ENCODE assay signal across 9 mouse cellular contexts in the genomic region with DNA sequence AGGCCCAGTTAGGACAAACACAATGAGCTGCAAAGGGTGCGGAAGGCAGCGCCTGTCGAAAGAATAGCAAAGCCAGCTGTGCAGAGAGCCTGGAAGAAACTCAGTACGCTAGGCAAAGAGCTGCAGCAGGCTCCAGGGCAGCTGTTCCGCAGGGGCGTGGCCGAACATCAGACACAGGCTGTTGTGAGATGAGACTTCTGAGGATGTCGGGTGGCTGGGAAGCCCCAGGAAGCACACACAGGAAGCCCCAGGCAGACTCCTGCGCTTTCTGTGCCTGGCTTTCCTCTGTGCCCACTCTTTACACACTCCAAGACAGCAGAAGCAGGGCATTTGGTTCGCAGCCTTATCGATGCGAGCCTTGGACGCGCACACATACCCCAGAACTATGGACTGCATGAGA. TPM values are rescaled to one million over a fixed set of nuclear protein-coding genes. Genes with fewer than 3 reads are reported as not detected.
DNase-seq lines count a peak whose midpoint lies in the region; ATAC-seq lines count a peak whose summit lies in the region.
"Had no signal": no experiment of that assay in that cellular context is flagged by ENCODE, and none has a peak within 500 bp of the region (broad histone marks: within the 10 kb centered on the region; RNA-seq: fewer than 3 reads in every experiment).

No protein-coding gene starts in this region.

- no peak overlapping the region for H3K4me2 ChIP-seq in liver, embryonic 12.5 days
- peak overlapping the region; percentile 24; the same call in 1 of the 2 replicates for H3K4me2 ChIP-seq in forebrain, embryonic 12.5 days

- H3K4me3 ChIP-seq in liver, embryonic 12.5 days = no peak overlapping the region
- peak overlapping the region; percentile 10; the same call in 1 of the 2 replicates for H3K4me3 ChIP-seq in forebrain, embryonic 12.5 days (replicated peaks)

- H3K27ac ChIP-seq in liver, embryonic 12.5 days = no peak overlapping the region
- H3K27ac ChIP-seq in forebrain, embryonic 12.5 days = no peak overlapping the region

- WGBS in liver, embryonic 12.5 days (ENCODE audit: insufficient replicate concordance) = 52% methylated on average over 14 of the region's 14 CpGs
- 52% methylated on average over 14 of the region's 14 CpGs for WGBS in forebrain, embryonic 12.5 days

- DNase-seq in liver = peak; percentile 19
- peak; percentile 52 for DNase-seq in heart, postnatal 4 days
- DNase-seq in lung, postnatal 4 days = peak; percentile 49 to 75
- peak; percentile 45 to 54 for DNase-seq in thymus, adult 18-20 months
- no peak for DNase-seq in spleen, postnatal 36 days (ENCODE audit: low spot score in 2 of 2)
- DNase-seq in urinary bladder, adult 18-20 months (ENCODE audit: low spot score in 2 of 2) = no peak

- ATAC-seq in liver, embryonic 12.5 days = no peak
- ATAC-seq in forebrain, embryonic 12.5 days (ENCODE audit: low FRiP score) = no peak

- H3K9me3 ChIP-seq in liver, embryonic 12.5 days (replicated peaks) = no peaks in the 10 kb centered on the region
- H3K9me3 ChIP-seq in forebrain, embryonic 12.5 days = no peaks in the 10 kb centered on the region
- H3K9me3 ChIP-seq: G1E had no signal

- H3K27me3 ChIP-seq in liver, embryonic 12.5 days (replicated peaks) = peaks cover 43% of the 10 kb centered on the region
- 0 out of 2 replicates have a peak, but pooled peaks cover 4% of the 10 kb centered on the region for H3K27me3 ChIP-seq in forebrain, embryonic 12.5 days

- H3K36me3 ChIP-seq in liver, embryonic 12.5 days = 0 out of 2 replicates have a peak, but pooled peaks cover 3% of the 10 kb centered on the region
- no peaks in the 10 kb centered on the region for H3K36me3 ChIP-seq in forebrain, embryonic 12.5 days (replicated peaks)
- H3K36me3 ChIP-seq: G1E had no signal

- H3K9ac ChIP-seq in liver, embryonic 12.5 days = no peak overlapping the region
- 0 out of 2 replicates have a peak overlapping the region, but pooled peaks have one; percentile 14 for H3K9ac ChIP-seq in forebrain, embryonic 12.5 days

- H3K4me1 ChIP-seq in liver, embryonic 12.5 days = no peaks in the 10 kb centered on the region
- peaks cover 4% of the 10 kb centered on the region; the same call in 1 of the 2 replicates for H3K4me1 ChIP-seq in forebrain, embryonic 12.5 days

RNA-seq across cellular contexts. Expression of gene Hkdc1, which starts 17.4 kb away (rescaled TPM):
- polyA plus RNA-seq in liver, embryonic 12.5 days (2016; fragmentation: Nextera tagmentation; extraction: Ambion mirVana) = 6.9 and 7.8 TPM in 2 replicates
- 0.11 and 0.28 TPM in 2 replicates for polyA plus RNA-seq in forebrain, embryonic 12.5 days (2016; fragmentation: Nextera tagmentation; extraction: Ambion mirVana)
- not detected for total RNA-seq in heart, postnatal 4 days (2021)
- polyA plus RNA-seq: G1E had no signal

RNA-seq across cellular contexts. Expression of gene Hk1, which starts 25.2 kb away (rescaled TPM):
- 130 and 131 TPM in 2 replicates for polyA plus RNA-seq in liver, embryonic 12.5 days (2016; fragmentation: Nextera tagmentation; extraction: Ambion mirVana)
- polyA plus RNA-seq in forebrain, embryonic 12.5 days (2016; fragmentation: Nextera tagmentation; extraction: Ambion mirVana) = 38.5 and 43.3 TPM in 2 replicates
- total RNA-seq in heart, postnatal 4 days (2021) = 100 to 1,000 TPM; 235 to 242 TPM

RNA-seq across cellular contexts. Expression of gene 4930507D05Rik, which starts 44.4 kb away (rescaled TPM):
- 0.14 and 0.51 TPM in 2 replicates for polyA plus RNA-seq in liver, embryonic 12.5 days (2016; fragmentation: Nextera tagmentation; extraction: Ambion mirVana)
- 0.65 and 0.88 TPM in 2 replicates for polyA plus RNA-seq in forebrain, embryonic 12.5 days (2016; fragmentation: Nextera tagmentation; extraction: Ambion mirVana)
- under 1 TPM; 0.36 to 0.62 TPM for total RNA-seq in heart, postnatal 4 days (2021)

RNA-seq across cellular contexts. Expression of gene Supv3l1, which starts 44.6 kb away (rescaled TPM):
- 25.4 and 30.7 TPM in 2 replicates for polyA plus RNA-seq in liver, embryonic 12.5 days (2016; fragmentation: Nextera tagmentation; extraction: Ambion mirVana)
- 26.4 and 28.9 TPM in 2 replicates for polyA plus RNA-seq in forebrain, embryonic 12.5 days (2016; fragmentation: Nextera tagmentation; extraction: Ambion mirVana)
- total RNA-seq in heart, postnatal 4 days (2021) = 10 to 100 TPM; 39.2 to 40.7 TPM

Comparison
In these comparisons a context has a peak if more than half of its experiments do, and no peak if none do; other contexts are left out.
1. DNase-seq: peak in liver (single experiment), heart, postnatal 4 days (single experiment), lung, postnatal 4 days (2 of 2) and thymus, adult 18-20 months (2 of 2); none in spleen, postnatal 36 days (0 of 2) and urinary bladder, adult 18-20 months (0 of 2).